Comparison of ENCODE assay signal across 9 mouse cellular contexts in the genomic region with DNA sequence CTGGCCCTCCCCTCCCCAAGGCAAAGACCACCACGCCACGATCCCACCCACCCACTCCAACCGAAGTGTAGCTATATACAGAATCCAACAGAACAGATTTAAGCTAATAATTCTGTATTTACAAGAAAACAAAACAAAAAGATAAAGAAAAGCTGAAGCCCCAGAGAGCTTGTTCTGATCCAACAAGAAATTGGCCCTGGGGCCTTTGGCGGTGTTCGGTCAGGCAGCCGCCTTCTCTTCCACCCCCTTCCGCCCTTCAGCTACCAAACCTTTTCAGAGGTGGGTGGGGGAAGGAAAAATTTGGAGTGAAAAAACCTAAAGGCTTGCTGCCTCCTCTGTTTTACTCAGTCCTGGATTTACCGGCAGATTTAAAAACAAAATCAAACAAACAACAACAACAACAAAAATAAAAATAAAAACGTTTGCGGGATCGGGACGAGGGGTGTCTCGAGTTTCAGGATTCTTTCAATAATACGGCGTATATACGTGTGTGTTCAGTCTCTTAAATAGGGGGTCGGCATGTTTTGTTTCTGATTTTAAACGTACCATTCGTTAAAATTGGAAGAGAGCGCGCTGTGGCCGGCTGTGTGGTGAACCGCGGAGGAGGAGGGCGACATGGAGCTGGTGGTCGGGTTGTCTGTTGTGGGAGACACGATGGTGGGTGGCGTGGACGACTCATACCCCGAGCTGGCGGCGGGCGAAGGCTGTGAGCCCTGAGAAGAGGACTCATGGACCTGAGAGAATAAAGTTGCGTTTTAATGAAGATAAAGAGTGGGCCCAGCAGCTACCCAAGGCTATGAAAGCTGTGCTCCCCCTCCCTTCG. TPM values are rescaled to one million over a fixed set of nuclear protein-coding genes. Genes with fewer than 3 reads are reported as not detected.
A peak's percentile ranks its signal among the peaks of the same experiment; 100 is the strongest.
DNase-seq lines count a peak whose midpoint lies in the region; ATAC-seq and TF ChIP-seq lines count a peak whose summit lies in the region.
"Had no signal": no experiment of that assay in that cellular context is flagged by ENCODE, and none has a peak within 500 bp of the region (broad histone marks: within the 10 kb centered on the region; RNA-seq: fewer than 3 reads in every experiment).

No protein-coding gene starts in this region.

- no peak overlapping the region for H3K9ac ChIP-seq in kidney, embryonic 15.5 days
- peak overlapping the region; percentile 97 for H3K9ac ChIP-seq in hindbrain, postnatal 0 days (replicated peaks; ENCODE audit: low read length)
- peak overlapping the region; percentile 98 for H3K9ac ChIP-seq in neural tube, embryonic 13.5 days

- 0 out of 2 replicates have a peak, but pooled peaks have one; percentile 1 for ATAC-seq in kidney, embryonic 15.5 days (replicated peaks; ENCODE audit: low FRiP score)
- ATAC-seq in hindbrain, postnatal 0 days = no peak
- ATAC-seq in neural tube, embryonic 13.5 days (ENCODE audit: low read depth) = peak; percentile 7

- H3K4me2 ChIP-seq in kidney, embryonic 15.5 days = peak overlapping the region; percentile 51
- peak overlapping the region; percentile 62 for H3K4me2 ChIP-seq in hindbrain, postnatal 0 days (ENCODE audit: low read depth, low read length)
- H3K4me2 ChIP-seq in neural tube, embryonic 13.5 days = peak overlapping the region; percentile 57

- TF ChIP-seq CTCF in hindbrain, postnatal 0 days (IDR thresholded peaks at IDR 0.05; ENCODE audit: low read depth) = no peak
- TF ChIP-seq CTCF in kidney, adult 2 months (conservative IDR thresholded peaks at IDR 0.05; ENCODE audit: insufficient read depth, insufficient read length, low read depth, low read length) = no peak

- H3K4me1 ChIP-seq in kidney, embryonic 15.5 days = peaks cover 26% of the 10 kb centered on the region
- no peaks in the 10 kb centered on the region for H3K4me1 ChIP-seq in hindbrain, postnatal 0 days (ENCODE audit: insufficient read depth, low read length)
- H3K4me1 ChIP-seq in neural tube, embryonic 13.5 days (replicated peaks) = peaks cover 12% of the 10 kb centered on the region
- H3K4me1 ChIP-seq in kidney, adult 2 months (ENCODE audit: control insufficient read depth, insufficient read depth, low read length) = no peaks in the 10 kb centered on the region

- no peaks in the 10 kb centered on the region for H3K36me3 ChIP-seq in kidney, embryonic 15.5 days
- H3K36me3 ChIP-seq in hindbrain, postnatal 0 days (ENCODE audit: insufficient read depth, low read length) = no peaks in the 10 kb centered on the region
- H3K36me3 ChIP-seq in neural tube, embryonic 13.5 days = peaks cover 13% of the 10 kb centered on the region
- H3K36me3 ChIP-seq in kidney, adult 2 months (ENCODE audit: control insufficient read depth, insufficient read depth, low read length) = no peaks in the 10 kb centered on the region

- H3K4me3 ChIP-seq in kidney, embryonic 15.5 days (replicated peaks) = peak overlapping the region; percentile 40
- peak overlapping the region; percentile 78 for H3K4me3 ChIP-seq in hindbrain, postnatal 0 days (ENCODE audit: low read length)
- peak overlapping the region; percentile 72 for H3K4me3 ChIP-seq in neural tube, embryonic 13.5 days
- H3K4me3 ChIP-seq in kidney, adult 2 months (ENCODE audit: insufficient read depth, low read depth, low read length) = no peak overlapping the region

- DNase-seq in kidney, postnatal 36 days = no peak
- DNase-seq in cerebellum, postnatal 25 days = peak; percentile 65 to 73
- DNase-seq in hindbrain, postnatal 0 days (ENCODE audit: low spot score) = peak; percentile 52
- no peak for DNase-seq in ovary, postnatal 10 days (ENCODE audit: low spot score)
- no peak for DNase-seq in urinary bladder, postnatal 4 days (ENCODE audit: low spot score in 2 of 2)
- no peak for DNase-seq in kidney, adult 2 months

- no peaks in the 10 kb centered on the region for H3K9me3 ChIP-seq in kidney, embryonic 15.5 days (replicated peaks)
- no peaks in the 10 kb centered on the region for H3K9me3 ChIP-seq in hindbrain, postnatal 0 days (ENCODE audit: low read length)
- no peaks in the 10 kb centered on the region for H3K9me3 ChIP-seq in neural tube, embryonic 13.5 days

- WGBS in kidney, embryonic 15.5 days = 1% methylated on average over 35 of the region's 35 CpGs
- 4% methylated on average over 35 of the region's 35 CpGs for WGBS in hindbrain, postnatal 0 days
- 1% methylated on average over 35 of the region's 35 CpGs for WGBS in neural tube, embryonic 13.5 days
- WGBS in kidney, adult 2 months = 2% methylated on average over 35 of the region's 35 CpGs

- peaks cover 91% of the 10 kb centered on the region for H3K27me3 ChIP-seq in kidney, embryonic 15.5 days
- H3K27me3 ChIP-seq in hindbrain, postnatal 0 days (ENCODE audit: insufficient read depth, low read length) = no peaks in the 10 kb centered on the region; the same call in 1 of the 2 replicates
- H3K27me3 ChIP-seq in neural tube, embryonic 13.5 days = peaks cover 49% of the 10 kb centered on the region
- peaks cover 28% of the 10 kb centered on the region for H3K27me3 ChIP-seq in kidney, adult 2 months (replicated peaks; ENCODE audit: control insufficient read depth, insufficient read depth, low read length)

- H3K27ac ChIP-seq in kidney, embryonic 15.5 days = no peak overlapping the region
- H3K27ac ChIP-seq in hindbrain, postnatal 0 days = peak overlapping the region; percentile 95
- H3K27ac ChIP-seq in neural tube, embryonic 13.5 days (replicated peaks) = peak overlapping the region; percentile 99
- no peak overlapping the region for H3K27ac ChIP-seq in kidney, adult 2 months (ENCODE audit: insufficient read depth, low read depth, low read length)

- TF ChIP-seq POLR2A in kidney, adult 2 months (IDR thresholded peaks at IDR 0.05; ENCODE audit: low read depth, low read length) = no peak

RNA-seq across cellular contexts. Expression of gene Zic4, which starts 1.0 kb away (rescaled TPM):
- polyA plus RNA-seq in kidney, embryonic 15.5 days (2015; fragmentation: Nextera tagmentation; extraction: Ambion mirVana) = not detected in 2 replicates
- total RNA-seq in hindbrain, postnatal 0 days (2014; rRNA removed) = 107 and 144 TPM in 2 replicates
- polyA plus RNA-seq in hindbrain, postnatal 0 days (2015; fragmentation: Nextera tagmentation; extraction: Ambion mirVana) = 51.0 and 58.2 TPM in 2 replicates
- polyA plus RNA-seq in neural tube, embryonic 13.5 days (2015; fragmentation: Nextera tagmentation; extraction: Ambion mirVana) = 43.0 and 51.6 TPM in 2 replicates
- not detected in 2 replicates for polyA plus RNA-seq in kidney, adult 2 months (2012; rRNA removed)
- total RNA-seq: heart, postnatal 36 days had no signal

RNA-seq across cellular contexts. Expression of gene Zic1, which starts 4.4 kb away (rescaled TPM):
- not detected in 2 replicates for polyA plus RNA-seq in kidney, embryonic 15.5 days (2015; fragmentation: Nextera tagmentation; extraction: Ambion mirVana)
- 281 and 342 TPM in 2 replicates for total RNA-seq in hindbrain, postnatal 0 days (2014; rRNA removed)
- 19.7 and 21.5 TPM in 2 replicates for polyA plus RNA-seq in hindbrain, postnatal 0 days (2015; fragmentation: Nextera tagmentation; extraction: Ambion mirVana)
- polyA plus RNA-seq in neural tube, embryonic 13.5 days (2015; fragmentation: Nextera tagmentation; extraction: Ambion mirVana) = 16.5 and 19.9 TPM in 2 replicates
- not detected in 2 replicates for polyA plus RNA-seq in kidney, adult 2 months (2012; rRNA removed)

Comparison
In these comparisons a context has a peak if more than half of its experiments do, and no peak if none do; other contexts are left out.
1. H3K27ac ChIP-seq: peak in hindbrain, postnatal 0 days (single experiment) and neural tube, embryonic 13.5 days (single experiment); none in kidney, embryonic 15.5 days (single experiment) and kidney, adult 2 months (single experiment).
2. DNase-seq: peak in cerebellum, postnatal 25 days (2 of 2) and hindbrain, postnatal 0 days (single experiment); none in kidney, postnatal 36 days (0 of 2), ovary, postnatal 10 days (single experiment), urinary bladder, postnatal 4 days (0 of 2) and kidney, adult 2 months (single experiment).
3. RNA of gene Zic4, which starts 1.0 kb away (polyA plus RNA-seq): 51.0 to 58.2 TPM in hindbrain, postnatal 0 days and 43.0 to 51.6 TPM in neural tube, embryonic 13.5 days; not detected in kidney, embryonic 15.5 days and not detected in kidney, adult 2 months; every median in the first group is over 10 times any median in the second.
4. RNA of gene Zic1, which starts 4.4 kb away (polyA plus RNA-seq): 19.7 to 21.5 TPM in hindbrain, postnatal 0 days and 16.5 to 19.9 TPM in neural tube, embryonic 13.5 days; not detected in kidney, embryonic 15.5 days and not detected in kidney, adult 2 months; every median in the first group is over 10 times any median in the second.
5. Peak in every context shown above with its lines, with median percentiles within 50 percentile points of each other: H3K4me2 ChIP-seq.